Mouse (Mus musculus) embryonic fibroblast, embryonic 13.5 days (primary cell): ENCODE data around the gene Kcnj9.

Source experiments
- CTCF ChIP-seq: IDR thresholded peaks from 2 replicates; pipeline ENCODE4 v1.5.1; 2011; ENCODE audit warnings: mild to moderate bottlenecking, control low read depth, low read length, moderate library complexity, borderline replicate concordance; ENCODE audit not compliant: insufficient read depth
- POLR2A ChIP-seq: IDR thresholded peaks from 2 replicates; pipeline ENCODE4 v1.6.1; 2011; ENCODE audit warnings: low read depth, mild to moderate bottlenecking, control low read depth, low read length, moderate library complexity

- TF ChIP-seq POLR2A (no peak), CTCF (no peak)
These were observed 26.8 kb downstream of the Kcnj9 start for GRCm38 (mm10) chr1:172302311-172302710.
